Mouse (Mus musculus) bone marrow macrophage, adult 2 months (primary cell): ENCODE data around the gene Lrrc8c. TPM values are rescaled to one million over a fixed set of nuclear protein-coding genes. Genes with fewer than 3 reads are reported as not detected.

ENCODE experiments used
- H3K27ac ChIP-seq: 2 replicates; pipeline ENCODE4 v1.5.1; 2012; ENCODE audit warnings: low read depth, low read length; ENCODE audit not compliant: insufficient read depth
- H3K4me1 ChIP-seq: 2 replicates; pipeline ENCODE4 v1.6.1; 2012; ENCODE audit warnings: low read length; ENCODE audit not compliant: control insufficient read depth, insufficient read depth
- H3K4me3 ChIP-seq: 2 replicates; pipeline ENCODE4 v1.5.1; 2012; ENCODE audit warnings: mild to moderate bottlenecking, low read length, moderate library complexity; ENCODE audit not compliant: insufficient read depth
- CTCF ChIP-seq: IDR thresholded peaks from 2 replicates; pipeline ENCODE4 v1.5.1; 2012; ENCODE audit warnings: low read depth, mild to moderate bottlenecking, low read length, moderate library complexity
- POLR2A ChIP-seq: IDR thresholded peaks from 2 replicates; pipeline ENCODE4 v1.6.1; 2012; ENCODE audit warnings: mild to moderate bottlenecking, low read depth, low read length, borderline replicate concordance
- polyA plus RNA-seq: library from polyadenylated mRNA; stranded (reverse); fragments of >200 nt; gene quantifications from 2 replicates; pipeline ENCODE4 v1.2.4, GENCODE M21; 2012; ENCODE audit not compliant: missing spikeins, insufficient read depth, insufficient read length

The Lrrc8c gene
- polyA plus RNA-seq, 1 experiment, result 12.1 TPM

GRCm38 (mm10) chr5:105547115-105547514 lies 27.9 kb downstream of the Lrrc8c start:
- Histone ChIP-seq H3K4me3 (no peak overlapping the region), H3K27ac (no peak overlapping the region), H3K4me1 (peaks cover 8% of the 10 kb centered on the region)
- TF ChIP-seq POLR2A, result no peak
- no peak for TF ChIP-seq CTCF

GRCm38 (mm10) chr5:105551808-105552207 lies 32.6 kb downstream of the Lrrc8c start:
- Histone ChIP-seq H3K4me3 (no peak overlapping the region), H3K27ac (no peak overlapping the region), H3K4me1 (peaks cover 2% of the 10 kb centered on the region; the same call in 1 of the 2 replicates)
- TF ChIP-seq POLR2A (no peak), CTCF (no peak)

GRCm38 (mm10) chr5:105556291-105556690 lies 37.1 kb downstream of the Lrrc8c start:
- peaks cover 15% of the 10 kb centered on the region for H3K4me1 ChIP-seq

GRCm38 (mm10) chr5:105557346-105557745 lies 38.2 kb downstream of the Lrrc8c start:
- H3K4me1 ChIP-seq, result peaks cover 13% of the 10 kb centered on the region
- no peak overlapping the region for H3K4me3 ChIP-seq
- no peak overlapping the region for H3K27ac ChIP-seq
- TF ChIP-seq CTCF (no peak), POLR2A (no peak)

More at GRCm38 (mm10) chr5:105556291-105556690, 37.1 kb downstream of the Lrrc8c start:
- no peak for TF ChIP-seq POLR2A
- TF ChIP-seq CTCF, result no peak
- no peak overlapping the region for H3K27ac ChIP-seq
- no peak overlapping the region for H3K4me3 ChIP-seq

GRCm38 (mm10) chr5:105557777-105558240 lies 38.6 kb downstream of the Lrrc8c start:
- H3K27ac ChIP-seq, result no peak overlapping the region
- TF ChIP-seq CTCF (no peak), POLR2A (no peak)
- H3K4me3 ChIP-seq, result no peak overlapping the region
- peaks cover 13% of the 10 kb centered on the region for H3K4me1 ChIP-seq

- no peak overlapping the region for H3K27ac ChIP-seq
Measured at GRCm38 (mm10) chr5:105558517-105558916, 39.3 kb downstream of the Lrrc8c start.

GRCm38 (mm10) chr5:105561926-105562325 lies 42.7 kb downstream of the Lrrc8c start:
- Histone ChIP-seq H3K4me3 (no peak overlapping the region), H3K27ac (no peak overlapping the region), H3K4me1 (peaks cover 23% of the 10 kb centered on the region)
- TF ChIP-seq POLR2A, result no peak
- no peak for TF ChIP-seq CTCF

More at GRCm38 (mm10) chr5:105558517-105558916, 39.3 kb downstream of the Lrrc8c start:
- Histone ChIP-seq H3K4me1 (peaks cover 13% of the 10 kb centered on the region), H3K4me3 (no peak overlapping the region)
- no peak for TF ChIP-seq POLR2A

GRCm38 (mm10) chr5:105564761-105565160 lies 45.6 kb downstream of the Lrrc8c start:
- no peak for TF ChIP-seq CTCF
- TF ChIP-seq POLR2A, result no peak

GRCm38 (mm10) chr5:105565824-105566223 lies 46.6 kb downstream of the Lrrc8c start:
- Histone ChIP-seq H3K27ac (no peak overlapping the region), H3K4me3 (no peak overlapping the region), H3K4me1 (peaks cover 24% of the 10 kb centered on the region)
- TF ChIP-seq POLR2A (no peak), CTCF (no peak)

More at GRCm38 (mm10) chr5:105564761-105565160, 45.6 kb downstream of the Lrrc8c start:
- Histone ChIP-seq H3K27ac (no peak overlapping the region), H3K4me1 (peaks cover 24% of the 10 kb centered on the region), H3K4me3 (no peak overlapping the region)

- no peak overlapping the region for H3K4me3 ChIP-seq
- H3K27ac ChIP-seq, result no peak overlapping the region
- TF ChIP-seq POLR2A (no peak), CTCF (no peak)
- H3K4me1 ChIP-seq, result peaks cover 24% of the 10 kb centered on the region
Measured at GRCm38 (mm10) chr5:105566852-105567412, 47.7 kb downstream of the Lrrc8c start.
